Mouse (Mus musculus) layer of hippocampus, postnatal 25 days (tissue): Measurements from ENCODE around the gene Aldh1b1. TPM values are rescaled to one million over a fixed set of nuclear protein-coding genes. Genes with fewer than 3 reads are reported as not detected.

Source experiments
- DNase-seq, 2 experiments: peaks; one replicate each; pipeline ENCODE4 v3.0.0; 2022; ENCODE audit warnings: mixed read lengths in 2 of 2, low spot score in 1 of 2; ENCODE audit errors: extremely low spot score in 1 of 2
- total RNA-seq, 2 experiments: library from RNA; stranded (reverse); gene quantifications; 2 replicates each; pipeline ENCODE4 v1.2.3; 2021

The Aldh1b1 gene
- total RNA-seq, 2 experiments from 2014 or later, result 9.2 to 9.9 TPM

DNA sequence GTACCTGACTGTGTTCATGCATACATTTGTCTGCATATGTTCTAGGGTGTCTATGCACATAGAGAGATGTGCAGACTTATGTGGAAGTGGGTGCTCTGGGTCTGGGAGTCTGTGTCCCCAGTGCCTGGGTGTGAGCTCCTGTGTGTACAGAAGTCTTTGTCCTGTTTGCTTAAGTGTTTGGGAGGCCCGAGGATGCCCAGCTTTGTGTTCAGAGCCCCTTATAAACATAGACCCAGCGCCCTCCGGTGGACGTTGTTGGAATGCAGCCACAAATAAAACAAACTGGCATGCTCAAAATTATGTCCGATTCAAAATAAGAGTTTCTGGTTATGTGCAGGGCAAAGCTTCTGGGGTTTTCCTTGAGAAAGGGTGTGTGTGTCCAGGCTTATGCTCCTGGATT is 27.2 kb upstream of the Aldh1b1 start:
- peak in 1 of 2 experiments; percentile 67 for DNase-seq

DNA sequence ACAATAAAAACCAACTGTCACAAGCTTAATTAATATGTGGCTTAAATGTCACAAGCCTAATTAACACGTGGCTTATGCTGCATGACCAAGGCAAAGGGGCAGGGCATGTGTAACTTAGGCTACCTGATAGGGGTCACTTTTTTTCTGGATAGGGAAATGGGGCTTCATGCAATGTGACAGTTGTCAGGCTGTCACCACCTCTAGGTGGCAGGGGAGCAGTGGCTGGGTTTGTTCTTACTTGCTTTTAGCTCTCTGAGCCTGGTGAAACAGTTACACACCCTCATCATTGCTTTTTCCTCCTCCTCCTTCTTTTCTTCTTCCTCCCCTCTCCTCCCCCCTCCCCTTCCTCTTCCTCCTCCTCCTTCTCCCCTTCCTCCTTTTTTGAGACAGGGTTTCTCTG is 15.2 kb upstream of the Aldh1b1 start:
- no peak for DNase-seq

DNA sequence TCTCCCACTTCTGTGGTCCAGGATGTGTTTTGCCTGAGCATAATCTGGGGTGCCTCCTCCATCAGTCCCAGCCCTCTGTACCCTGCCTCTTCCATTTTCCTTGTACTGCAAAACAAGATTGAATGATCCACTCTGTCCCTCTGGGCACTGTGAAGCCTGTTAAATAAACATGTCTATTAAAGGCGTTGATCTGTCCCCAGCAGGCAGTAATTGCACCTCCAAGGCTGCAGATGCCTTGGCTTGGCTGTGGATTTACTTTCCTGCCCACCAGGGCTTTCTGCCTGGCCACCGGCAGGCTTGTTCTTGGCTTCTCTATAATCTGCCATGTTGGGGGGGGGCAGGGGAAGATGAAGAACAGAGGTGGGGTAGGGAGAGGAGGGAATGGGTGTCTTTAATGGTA is 12.9 kb upstream of the Aldh1b1 start:
- DNase-seq, result no peak

DNA sequence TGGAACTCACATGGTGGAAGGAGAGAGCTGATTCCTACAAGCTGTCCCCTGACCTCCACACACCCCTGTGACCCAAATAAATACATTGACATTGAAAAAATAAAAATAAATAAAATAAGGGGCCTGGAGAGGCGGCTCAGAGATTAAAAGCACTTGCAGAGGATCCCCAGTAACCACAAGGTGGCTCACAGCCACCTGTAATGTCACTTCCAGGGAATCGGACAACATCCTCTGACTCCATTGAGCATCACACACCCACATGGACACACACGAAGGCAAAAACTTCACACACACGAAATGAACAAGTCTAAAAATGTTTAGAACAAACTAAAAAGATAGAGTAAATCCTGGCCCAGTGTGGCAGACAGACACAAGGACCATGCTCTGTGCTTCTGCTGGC is 12.1 kb upstream of the Aldh1b1 start:
- no peak for DNase-seq

GRCm38 (mm10) chr4:45788446-45789081 is 10.3 kb upstream of the Aldh1b1 start:
- no peak for DNase-seq

DNA sequence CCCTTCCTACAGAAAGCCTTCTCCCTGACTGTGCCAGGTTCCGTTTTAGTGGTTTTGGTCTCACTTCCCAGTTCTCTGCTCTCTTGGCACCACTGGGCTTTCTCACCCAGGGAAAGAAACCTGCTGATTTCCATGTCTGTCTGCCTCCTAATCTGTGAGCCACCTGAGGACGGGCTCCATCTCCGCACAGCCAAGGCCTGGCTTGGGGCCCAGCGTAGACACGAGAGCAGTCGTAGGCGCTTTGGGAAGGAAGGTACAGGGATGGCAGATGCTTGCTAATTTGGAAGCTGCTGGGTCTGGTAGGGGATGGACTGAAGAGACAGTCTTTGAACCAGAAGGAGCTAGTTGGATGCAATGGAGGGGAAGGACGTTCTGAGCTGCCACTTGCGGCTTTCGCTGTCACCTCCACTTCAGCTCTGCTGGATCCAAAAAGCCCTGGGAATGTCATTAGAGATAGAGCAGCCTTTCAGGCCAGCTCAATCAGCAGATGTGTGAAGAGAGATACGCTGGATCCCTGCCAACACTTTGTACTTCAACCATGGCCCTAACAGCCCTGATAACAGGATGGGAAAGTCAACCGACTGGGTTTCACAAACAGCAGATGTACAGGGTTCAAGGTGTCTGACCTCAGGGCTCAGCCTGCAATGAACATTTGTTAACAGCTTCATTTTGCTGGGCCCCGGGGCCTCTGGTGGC is 9.4 kb upstream of the Aldh1b1 start:
- DNase-seq, result peak in 1 of 2 experiments; percentile 32

DNA sequence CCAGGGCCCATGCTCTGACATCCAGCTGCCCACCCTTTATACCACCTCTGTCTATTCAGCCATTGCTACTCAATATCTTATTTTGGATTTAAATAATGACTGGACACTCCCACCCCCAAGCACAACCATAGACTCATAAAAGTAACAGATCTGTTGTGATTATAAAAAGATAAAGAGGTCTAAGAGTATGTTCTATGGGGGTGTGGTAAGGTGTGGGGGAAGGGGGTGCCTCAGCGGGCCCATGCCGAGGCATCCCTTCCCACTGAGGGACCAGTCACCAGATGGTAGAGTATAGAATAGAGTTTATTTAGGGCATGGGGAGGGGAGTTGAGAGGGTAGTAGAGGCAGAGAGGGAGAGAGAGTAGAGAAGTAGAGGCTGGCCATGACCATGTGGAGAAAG is 8.8 kb upstream of the Aldh1b1 start:
- DNase-seq, result no peak

DNA sequence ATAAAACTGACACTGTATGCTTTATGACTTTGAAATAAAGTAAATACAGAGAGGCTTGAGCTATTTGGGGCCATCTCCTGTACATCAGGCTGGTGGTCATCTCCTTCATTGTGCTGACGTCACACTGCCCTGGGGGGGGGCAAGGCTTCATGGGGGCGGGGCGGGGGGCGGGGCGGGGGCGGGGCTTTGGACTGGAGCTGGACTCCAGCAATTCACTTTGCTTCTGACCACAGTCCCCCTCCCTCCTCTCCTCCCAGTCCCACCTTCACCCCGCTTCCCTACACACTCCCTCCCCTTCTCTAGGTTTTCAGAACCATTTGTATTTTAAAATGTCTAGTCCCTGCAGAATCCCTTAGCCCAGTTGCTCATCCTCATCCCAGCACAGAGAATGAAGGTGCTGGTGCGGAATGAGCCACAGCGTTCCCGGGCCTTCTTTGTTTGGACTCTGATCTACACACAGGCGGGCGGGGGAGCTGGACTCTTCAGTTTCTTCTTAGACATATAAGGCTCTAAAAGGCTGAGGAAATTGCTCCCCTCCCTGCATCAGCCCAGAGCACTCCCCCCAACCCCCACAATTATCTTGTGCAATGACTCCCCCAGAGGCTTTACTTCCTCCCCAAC is 3.5 kb upstream of the Aldh1b1 start:
- no peak for DNase-seq

DNA sequence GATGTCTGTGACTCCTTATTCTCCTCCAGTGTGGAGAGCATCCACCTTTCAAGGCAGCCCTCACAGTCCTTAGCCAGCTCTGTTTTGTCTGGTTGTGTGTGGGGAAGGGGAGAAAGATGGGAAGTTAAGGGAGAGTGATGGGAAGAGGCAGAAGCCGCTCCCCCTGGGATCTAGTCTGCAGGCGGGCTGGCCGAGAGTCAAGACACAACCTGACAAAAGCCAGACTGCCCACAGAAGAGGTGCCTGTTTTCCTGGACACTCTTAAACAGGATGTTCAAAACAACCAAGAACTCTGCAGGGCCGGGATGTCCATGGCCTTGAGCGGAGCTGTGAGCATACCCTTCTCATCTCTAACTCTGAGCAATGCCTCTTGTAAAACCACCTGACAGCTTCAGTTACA is 2.1 kb upstream of the Aldh1b1 start:
- DNase-seq, result no peak

DNA sequence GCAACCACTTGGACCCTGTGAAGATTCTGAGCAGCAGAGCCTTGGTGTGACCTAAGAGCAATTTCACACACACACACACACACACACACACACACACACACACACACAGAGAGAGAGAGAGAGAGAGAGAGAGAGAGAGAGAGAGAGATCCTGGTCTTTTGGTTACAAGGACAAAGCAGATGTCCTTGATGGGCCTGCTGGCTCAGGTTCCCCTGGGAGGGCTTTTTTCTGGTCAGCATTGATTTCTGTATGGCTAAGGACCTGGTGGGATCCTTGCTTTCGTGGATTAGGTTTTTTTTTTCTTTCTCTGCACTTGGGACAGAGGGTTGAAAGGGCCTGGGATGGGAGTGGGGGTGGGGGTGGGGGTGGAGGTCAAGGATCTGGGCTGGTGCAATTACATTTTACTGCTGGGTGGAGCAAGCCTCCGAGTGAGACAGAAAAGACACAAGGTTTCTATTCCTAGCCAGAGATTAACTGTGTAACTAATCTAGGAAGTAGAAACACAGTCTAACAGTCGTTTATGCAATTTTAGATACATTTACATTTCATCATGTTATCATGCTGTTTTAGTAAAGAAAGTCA is 1.2 kb downstream of the Aldh1b1 start:
- DNase-seq, result no peak

DNA sequence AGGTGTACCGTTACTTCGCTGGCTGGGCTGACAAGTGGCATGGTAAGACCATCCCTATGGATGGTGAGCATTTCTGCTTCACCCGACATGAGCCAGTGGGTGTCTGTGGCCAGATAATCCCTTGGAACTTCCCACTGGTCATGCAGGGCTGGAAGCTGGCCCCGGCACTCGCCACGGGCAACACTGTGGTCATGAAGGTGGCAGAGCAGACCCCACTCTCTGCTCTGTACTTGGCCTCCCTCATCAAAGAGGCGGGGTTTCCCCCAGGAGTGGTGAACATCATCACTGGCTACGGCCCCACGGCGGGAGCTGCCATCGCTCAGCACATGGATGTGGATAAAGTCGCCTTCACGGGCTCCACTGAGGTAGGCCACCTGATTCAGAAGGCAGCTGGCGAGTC is 4.1 kb downstream of the Aldh1b1 start:
- DNase-seq, result no peak

DNA sequence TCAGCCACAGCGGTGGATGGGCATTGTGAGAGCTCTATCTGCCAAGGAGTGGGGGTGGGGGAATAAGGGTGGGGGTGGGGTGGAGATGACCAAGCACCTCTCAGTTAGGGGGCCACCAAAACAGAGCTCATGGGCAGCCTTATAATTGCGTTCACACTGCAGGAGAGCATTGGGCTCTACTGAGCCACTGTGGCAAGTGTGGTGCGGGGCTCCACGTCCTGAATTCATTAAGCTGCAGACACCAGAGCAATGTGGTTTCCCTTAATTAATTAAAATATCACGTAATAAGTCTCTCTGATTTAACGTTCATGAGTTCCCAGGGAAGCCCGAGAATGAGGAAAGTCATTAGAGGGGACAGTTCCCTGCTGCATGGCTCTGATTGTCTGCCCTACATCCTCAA is 9.2 kb downstream of the Aldh1b1 start:
- no peak for DNase-seq

- DNase-seq, result no peak
Observed at GRCm38 (mm10) chr4:45811250-45811649, 12.4 kb downstream of the Aldh1b1 start.

- DNase-seq, result peak; percentile 49 to 73
Observed at GRCm38 (mm10) chr4:45815542-45815941, 16.7 kb downstream of the Aldh1b1 start.

DNA sequence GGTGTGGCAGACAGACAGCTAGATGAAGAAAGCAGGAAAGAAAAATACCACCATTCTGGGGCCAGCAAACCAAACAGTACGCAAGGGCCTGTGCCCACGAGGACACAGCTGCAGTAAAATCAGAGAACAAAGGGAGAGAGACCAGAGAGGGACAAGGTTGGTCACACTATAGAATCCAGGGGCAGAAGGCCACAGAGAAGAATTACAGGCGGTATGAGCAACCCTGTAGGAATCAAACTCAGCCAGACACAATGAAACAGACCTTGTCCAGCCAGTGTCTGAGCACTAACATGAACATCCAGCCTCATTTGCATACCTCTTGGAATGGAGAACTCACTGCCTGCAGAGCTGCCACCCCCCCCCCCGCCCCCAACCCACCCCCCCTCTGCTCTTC is 20.0 kb downstream of the Aldh1b1 start:
- no peak for DNase-seq

- no peak for DNase-seq
Observed at GRCm38 (mm10) chr4:45819208-45819931, 20.5 kb downstream of the Aldh1b1 start.

DNA sequence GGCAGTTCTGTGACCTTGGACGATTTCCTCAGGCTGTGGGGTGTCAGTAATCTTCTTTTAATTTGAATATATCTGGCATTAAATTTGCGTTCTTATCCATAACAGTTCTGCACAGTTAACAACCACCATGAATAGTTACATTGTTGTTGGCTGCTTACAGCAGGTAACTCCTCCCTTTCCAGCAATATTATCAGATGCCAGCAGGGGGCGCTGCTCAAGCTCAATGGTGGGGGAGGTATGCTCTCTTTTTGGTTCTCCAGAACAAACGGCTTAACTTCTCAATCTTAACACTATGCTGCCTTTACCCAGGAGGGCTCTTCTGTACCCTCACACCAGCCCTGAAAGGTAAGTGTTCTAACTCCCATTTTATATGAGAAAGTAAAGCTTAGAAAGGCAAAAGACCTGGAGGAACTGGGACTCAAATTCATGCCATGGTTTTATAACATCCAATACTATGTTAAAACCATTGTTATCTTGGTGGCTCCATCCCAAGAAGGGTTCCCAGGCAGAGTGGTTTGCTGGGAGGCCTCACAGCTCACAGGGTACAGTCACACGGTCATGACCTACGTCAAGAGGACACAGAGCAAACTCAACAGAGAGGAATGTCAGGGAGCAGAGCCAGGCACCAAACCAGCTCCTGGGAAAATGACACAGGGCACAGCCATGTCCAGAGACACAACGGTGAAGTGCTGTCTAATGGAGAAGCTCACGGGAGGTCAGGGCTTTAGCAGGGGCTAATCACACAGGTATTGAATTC is 21.4 kb downstream of the Aldh1b1 start:
- DNase-seq, result peak; percentile 73 to 89

DNA sequence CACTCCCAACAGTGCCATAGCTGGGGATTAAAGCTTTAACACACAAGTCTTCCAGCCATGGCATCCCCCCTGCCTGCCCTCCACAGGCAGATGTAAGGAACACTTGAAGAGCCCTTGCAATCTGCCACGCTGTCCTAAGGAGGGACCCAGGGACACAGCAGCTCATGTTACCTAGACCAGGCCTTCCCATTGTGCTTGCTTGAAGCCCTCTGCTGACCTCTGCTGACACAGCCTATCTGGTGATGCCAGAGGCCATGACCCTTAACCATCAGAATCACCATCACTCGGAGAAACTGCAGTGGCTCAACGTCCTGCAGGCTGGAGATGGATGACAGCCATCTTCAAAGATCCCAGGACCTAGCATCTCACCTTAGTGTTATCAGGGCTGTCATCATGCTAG is 23.2 kb downstream of the Aldh1b1 start:
- DNase-seq, result no peak

GRCm38 (mm10) chr4:45822781-45823575 is 24.2 kb downstream of the Aldh1b1 start:
- DNase-seq, result no peak
